Mouse (Mus musculus): Measurements from ENCODE around the gene Olfr1110.
"Not testable (repeated sequence)": the region's sequence is repeated elsewhere in the genome, so short reads cannot be mapped to it uniquely, and the experiment has no call there.

Olfr1110 gene

GRCm38 (mm10) chr2:87140200-87140599 lies at the start of gene Olfr1110:
TSS of gene Olfr1110 (minus strand) at chr2:87140300.
- DNase-seq (ENCODE audit: low spot score in 2 of 2) = no peak

- DNase-seq (ENCODE audit: low spot score in 2 of 2) = no peak
Measured at GRCm38 (mm10) chr2:87187498-87187897, 47.4 kb upstream of the Olfr1110 start, which contains the start of gene Olfr1112. TSS of gene Olfr1112 (plus strand) at chr2:87187798.

GRCm38 (mm10) chr2:87167731-87168130 lies 27.6 kb upstream of the Olfr1110 start:
- DNase-seq (ENCODE audit: low spot score in 2 of 2) = not testable (repeated sequence)

GRCm38 (mm10) chr2:87152524-87152923 lies 12.4 kb upstream of the Olfr1110 start, which contains the start of gene Olfr1111:
TSS of gene Olfr1111 (minus strand) at chr2:87152624.
- no peak for DNase-seq (ENCODE audit: low spot score in 2 of 2)

- no peak for DNase-seq (ENCODE audit: low spot score in 2 of 2)
Measured at GRCm38 (mm10) chr2:87114467-87114866, 25.6 kb downstream of the Olfr1110 start, which contains the start of gene Olfr259. TSS of gene Olfr259 (minus strand) at chr2:87114567.

GRCm38 (mm10) chr2:87095908-87096307 lies 44.2 kb downstream of the Olfr1110 start, which contains the start of gene Olfr1109:
TSS of gene Olfr1109 (minus strand) at chr2:87096008.
- DNase-seq (ENCODE audit: low spot score in 2 of 2) = no peak
